Mouse (Mus musculus): ENCODE results near the gene Akap17b. TPM values are rescaled to one million over a fixed set of nuclear protein-coding genes. Genes with fewer than 3 reads are reported as not detected.
"Not testable (repeated sequence)": the region's sequence is repeated elsewhere in the genome, so short reads cannot be mapped to it uniquely, and the experiment has no call there.

Akap17b gene
- total RNA-seq (2022) = 10 to 100 TPM; 11.7 to 13.4 (median 12.5) TPM

- peak; percentile 62 to 82 for DNase-seq (ENCODE audit: low spot score in 2 of 2)
Observed at GRCm38 (mm10) chrX:36644657-36645551, at the start of gene Akap17b. Akap17b (minus strand) TSS chrX:36645395.

GRCm38 (mm10) chrX:36691365-36691764 lies 46.2 kb upstream of the Akap17b start:
- no peak for DNase-seq (ENCODE audit: low spot score in 2 of 2)

GRCm38 (mm10) chrX:36689655-36690054 lies 44.5 kb upstream of the Akap17b start:
- no peak for DNase-seq (ENCODE audit: low spot score in 2 of 2)

GRCm38 (mm10) chrX:36676836-36677235 lies 31.6 kb upstream of the Akap17b start:
- DNase-seq (ENCODE audit: low spot score in 2 of 2) = no peak

- no peak for DNase-seq (ENCODE audit: low spot score in 2 of 2)
Observed at GRCm38 (mm10) chrX:36672708-36673107, 27.5 kb upstream of the Akap17b start.

GRCm38 (mm10) chrX:36640046-36640445 lies 5.1 kb downstream of the Akap17b start:
- no peak for DNase-seq (ENCODE audit: low spot score in 2 of 2)

- DNase-seq (ENCODE audit: low spot score in 2 of 2) = no peak
Observed at GRCm38 (mm10) chrX:36630771-36631170, 14.4 kb downstream of the Akap17b start.

- DNase-seq (ENCODE audit: low spot score in 2 of 2) = no peak
Observed at GRCm38 (mm10) chrX:36628102-36628501, 17.1 kb downstream of the Akap17b start.

GRCm38 (mm10) chrX:36609117-36609516 lies 36.1 kb downstream of the Akap17b start:
- DNase-seq (ENCODE audit: low spot score in 2 of 2) = no peak

GRCm38 (mm10) chrX:36604040-36604439 lies 41.2 kb downstream of the Akap17b start:
- DNase-seq (ENCODE audit: low spot score in 2 of 2) = no peak

- DNase-seq (ENCODE audit: low spot score in 2 of 2) = no peak
Observed at GRCm38 (mm10) chrX:36602926-36603325, 42.3 kb downstream of the Akap17b start.

GRCm38 (mm10) chrX:36600066-36600465 lies 45.1 kb downstream of the Akap17b start:
- no peak for DNase-seq (ENCODE audit: low spot score in 2 of 2)

GRCm38 (mm10) chrX:36599656-36600055 lies 45.5 kb downstream of the Akap17b start:
- no peak for DNase-seq (ENCODE audit: low spot score in 2 of 2)

- DNase-seq (ENCODE audit: low spot score in 2 of 2) = peak in 1 of 2 experiments; percentile 28
Observed at GRCm38 (mm10) chrX:36598861-36599344, 46.3 kb downstream of the Akap17b start.

- DNase-seq (ENCODE audit: low spot score in 2 of 2) = no peak
Observed at GRCm38 (mm10) chrX:36598390-36598810, 46.8 kb downstream of the Akap17b start.

GRCm38 (mm10) chrX:36597707-36598389 lies 47.3 kb downstream of the Akap17b start, which contains the start of gene Pgrmc1:
Pgrmc1 (plus strand) TSS chrX:36598206.
- DNase-seq (ENCODE audit: low spot score in 2 of 2) = peak; percentile 67 to 70

- DNase-seq (ENCODE audit: low spot score in 2 of 2) = not testable (repeated sequence)
Observed at GRCm38 (mm10) chrX:36596483-36597120, 48.6 kb downstream of the Akap17b start.

- no peak for DNase-seq (ENCODE audit: low spot score in 2 of 2)
Observed at GRCm38 (mm10) chrX:36595247-36595646, 49.9 kb downstream of the Akap17b start.

GRCm38 (mm10) chrX:36591539-36591938 lies 53.7 kb downstream of the Akap17b start:
- no peak for DNase-seq (ENCODE audit: low spot score in 2 of 2)

GRCm38 (mm10) chrX:36591120-36591519 lies 54.1 kb downstream of the Akap17b start:
- no peak for DNase-seq (ENCODE audit: low spot score in 2 of 2)

GRCm38 (mm10) chrX:36590266-36590665 lies 54.9 kb downstream of the Akap17b start:
- DNase-seq (ENCODE audit: low spot score in 2 of 2) = no peak

Measured in left cerebral cortex, adult 8-10 months (tissue).